Mouse (Mus musculus) forebrain, embryonic 10.5 days (tissue): ENCODE results near the gene Sft2d1. TPM values are rescaled to one million over a fixed set of nuclear protein-coding genes. Genes with fewer than 3 reads are reported as not detected.

Source experiments
- DNase-seq: peaks from one replicate; pipeline ENCODE4 v3.0.0-alpha.2; 2017; ENCODE audit warnings: low spot score; ENCODE audit errors: extremely low spot score
- H3K27ac ChIP-seq: fragments of 300-500 bp; sonication (generic); 2 replicates; pipeline ENCODE4 v1.5.1; 2016; ENCODE audit warnings: mild to moderate bottlenecking
- H3K27me3 ChIP-seq: fragments of 300-500 bp; sonication (generic); 2 replicates; pipeline ENCODE4 v1.6.1; 2016; ENCODE audit warnings: mild to moderate bottlenecking; ENCODE audit not compliant: poor library complexity, severe bottlenecking
- H3K36me3 ChIP-seq: fragments of 300-500 bp; sonication (generic); replicated peaks from 2 replicates; pipeline ENCODE4 v1.6.1; 2016; ENCODE audit warnings: mild to moderate bottlenecking, moderate library complexity
- H3K4me1 ChIP-seq: fragments of 300-500 bp; sonication (generic); 2 replicates; pipeline ENCODE4 v1.6.1; 2016
- H3K4me3 ChIP-seq: fragments of 300-500 bp; sonication (generic); 2 replicates; pipeline ENCODE4 v1.5.1; 2016; ENCODE audit warnings: mild to moderate bottlenecking, moderate library complexity
- H3K9me3 ChIP-seq: fragments of 300-500 bp; sonication (generic); 2 replicates; pipeline ENCODE4 v1.6.1; 2016; ENCODE audit warnings: mild to moderate bottlenecking, moderate library complexity
- WGBS: fragments of 180-500 bp; shearing (Covaris S2); methylation state at CpG from one replicate; pipeline ENCODE4 v1.1.7; 2016; 5-methylcytosine and 5-hydroxymethylcytosine counted together
- polyA plus RNA-seq: library from polyadenylated mRNA; unstranded; fragments of >200 nt; fragmentation: Nextera tagmentation; extraction: Ambion mirVana; gene quantifications from 2 replicates; pipeline ENCODE4 v1.2.1, GENCODE M21; 2016

The Sft2d1 gene
- polyA plus RNA-seq, 1 experiment from 2014 or later: 58.6 TPM

GRCm38 (mm10) chr17:8286987-8287386 lies 23.9 kb upstream of the Sft2d1 start:
- Histone ChIP-seq H3K36me3 (no peaks in the 10 kb centered on the region), H3K9me3 (no peaks in the 10 kb centered on the region), H3K4me3 (no peak overlapping the region), H3K27ac (no peak overlapping the region), H3K4me1 (peaks cover 22% of the 10 kb centered on the region), H3K27me3 (peaks cover 28% of the 10 kb centered on the region)
- DNase-seq: no peak
- WGBS: 86% methylated on average over 4 of the region's 4 CpGs

GRCm38 (mm10) chr17:8289993-8290679 lies 20.8 kb upstream of the Sft2d1 start:
- Histone ChIP-seq H3K4me1 (no peaks in the 10 kb centered on the region), H3K4me3 (no peak overlapping the region), H3K36me3 (no peaks in the 10 kb centered on the region), H3K27me3 (peaks cover 18% of the 10 kb centered on the region), H3K27ac (no peak overlapping the region), H3K9me3 (no peaks in the 10 kb centered on the region)
- WGBS: 93% methylated on average over 3 of the region's 3 CpGs
- DNase-seq: no peak

DNA sequence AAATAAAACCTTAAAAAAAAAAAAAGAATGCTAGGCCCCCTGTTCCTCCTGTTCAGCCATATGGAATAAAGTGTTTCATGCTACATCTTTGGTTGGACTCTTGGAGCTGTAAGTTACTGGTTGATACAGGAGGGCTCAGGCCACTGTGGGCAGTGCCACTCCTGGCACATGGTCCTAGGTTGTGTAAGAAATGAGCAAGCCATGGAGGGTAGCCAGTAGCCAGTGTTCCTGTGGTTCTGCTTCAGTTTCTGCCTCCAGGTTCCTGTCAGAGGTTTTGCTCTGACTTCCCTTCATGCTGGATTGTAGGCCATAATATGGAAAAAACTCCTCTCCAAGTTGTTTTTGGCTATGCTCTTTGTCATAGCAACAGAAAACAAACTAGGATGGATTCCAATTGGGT lies 20.2 kb upstream of the Sft2d1 start:
- peaks cover 12% of the 10 kb centered on the region for H3K27me3 ChIP-seq
- no peak overlapping the region for H3K27ac ChIP-seq
- H3K36me3 ChIP-seq: no peaks in the 10 kb centered on the region
- H3K4me3 ChIP-seq: no peak overlapping the region
- H3K9me3 ChIP-seq: no peaks in the 10 kb centered on the region
- no peaks in the 10 kb centered on the region for H3K4me1 ChIP-seq
- no peak for DNase-seq

GRCm38 (mm10) chr17:8295825-8296224 lies 15.1 kb upstream of the Sft2d1 start:
- DNase-seq: no peak
- no peaks in the 10 kb centered on the region for H3K9me3 ChIP-seq
- no peaks in the 10 kb centered on the region for H3K4me1 ChIP-seq
- H3K36me3 ChIP-seq: no peaks in the 10 kb centered on the region
- no peaks in the 10 kb centered on the region for H3K27me3 ChIP-seq
- H3K4me3 ChIP-seq: no peak overlapping the region
- H3K27ac ChIP-seq: no peak overlapping the region

- 88% methylated on average over 9 of the region's 9 CpGs for WGBS
- no peaks in the 10 kb centered on the region for H3K27me3 ChIP-seq
- no peaks in the 10 kb centered on the region for H3K36me3 ChIP-seq
- H3K9me3 ChIP-seq: no peaks in the 10 kb centered on the region
- H3K4me3 ChIP-seq: no peak overlapping the region
- no peak for DNase-seq
- no peak overlapping the region for H3K27ac ChIP-seq
- H3K4me1 ChIP-seq: no peaks in the 10 kb centered on the region
Observed at GRCm38 (mm10) chr17:8296313-8296844, 14.5 kb upstream of the Sft2d1 start.

DNA sequence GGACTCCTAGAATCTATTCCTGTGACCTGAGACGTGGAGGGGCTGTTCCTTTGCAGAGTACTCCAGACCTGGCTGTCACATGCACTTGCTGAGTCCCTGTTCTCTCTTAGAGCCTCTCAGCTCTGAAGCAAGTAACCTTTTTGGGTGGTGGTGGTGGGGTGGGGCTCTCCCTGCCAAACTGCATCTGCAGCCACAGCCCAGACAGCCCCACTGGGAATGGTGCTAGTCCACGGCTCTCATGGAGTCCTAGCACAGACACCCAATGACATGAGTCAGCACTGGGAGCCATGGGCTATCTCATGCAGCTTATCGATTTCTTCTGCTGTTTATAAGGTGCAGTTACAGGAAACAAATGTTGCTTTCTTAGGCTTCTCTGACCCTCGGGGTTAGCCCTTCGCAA lies 13.2 kb upstream of the Sft2d1 start:
- H3K36me3 ChIP-seq: no peaks in the 10 kb centered on the region
- no peaks in the 10 kb centered on the region for H3K4me1 ChIP-seq
- H3K27ac ChIP-seq: no peak overlapping the region
- no peaks in the 10 kb centered on the region for H3K9me3 ChIP-seq
- no peak overlapping the region for H3K4me3 ChIP-seq
- DNase-seq: no peak
- WGBS: 86% methylated on average over 5 of the region's 5 CpGs
- no peaks in the 10 kb centered on the region for H3K27me3 ChIP-seq

GRCm38 (mm10) chr17:8298281-8298680 lies 12.6 kb upstream of the Sft2d1 start:
- Histone ChIP-seq H3K9me3 (no peaks in the 10 kb centered on the region), H3K4me3 (no peak overlapping the region), H3K27me3 (no peaks in the 10 kb centered on the region), H3K36me3 (no peaks in the 10 kb centered on the region), H3K27ac (no peak overlapping the region), H3K4me1 (no peaks in the 10 kb centered on the region)
- WGBS: 86% methylated on average over 2 of the region's 2 CpGs
- DNase-seq: no peak

DNA sequence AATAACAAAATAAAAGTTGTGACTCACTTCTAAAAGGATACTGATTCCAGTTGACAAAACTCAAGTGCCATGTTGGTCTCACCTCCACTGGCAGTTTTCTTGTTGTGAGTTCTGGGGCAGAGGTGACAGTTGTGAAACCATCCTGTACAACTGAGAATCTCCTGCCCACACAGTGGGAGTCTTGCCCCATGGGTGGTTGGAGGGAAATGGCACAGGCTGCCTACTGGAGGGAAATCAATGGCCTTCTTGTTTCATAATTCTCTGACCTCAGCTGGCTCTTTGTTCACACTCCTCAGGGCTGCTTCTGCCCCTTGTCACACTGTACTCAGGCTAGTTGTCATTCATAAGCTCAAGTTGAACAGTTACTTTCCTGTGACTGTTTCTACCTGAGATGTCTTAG lies 11.4 kb upstream of the Sft2d1 start:
- Histone ChIP-seq H3K4me1 (no peaks in the 10 kb centered on the region), H3K36me3 (no peaks in the 10 kb centered on the region), H3K4me3 (no peak overlapping the region), H3K9me3 (no peaks in the 10 kb centered on the region), H3K27ac (no peak overlapping the region), H3K27me3 (no peaks in the 10 kb centered on the region)
- DNase-seq: no peak

- Histone ChIP-seq H3K27me3 (no peaks in the 10 kb centered on the region), H3K9me3 (no peaks in the 10 kb centered on the region), H3K36me3 (no peaks in the 10 kb centered on the region), H3K27ac (no peak overlapping the region), H3K4me1 (no peaks in the 10 kb centered on the region), H3K4me3 (no peak overlapping the region)
- WGBS: 83% methylated on average over 4 of the region's 4 CpGs
- no peak for DNase-seq
Observed at GRCm38 (mm10) chr17:8301515-8301914, 9.4 kb upstream of the Sft2d1 start.

DNA sequence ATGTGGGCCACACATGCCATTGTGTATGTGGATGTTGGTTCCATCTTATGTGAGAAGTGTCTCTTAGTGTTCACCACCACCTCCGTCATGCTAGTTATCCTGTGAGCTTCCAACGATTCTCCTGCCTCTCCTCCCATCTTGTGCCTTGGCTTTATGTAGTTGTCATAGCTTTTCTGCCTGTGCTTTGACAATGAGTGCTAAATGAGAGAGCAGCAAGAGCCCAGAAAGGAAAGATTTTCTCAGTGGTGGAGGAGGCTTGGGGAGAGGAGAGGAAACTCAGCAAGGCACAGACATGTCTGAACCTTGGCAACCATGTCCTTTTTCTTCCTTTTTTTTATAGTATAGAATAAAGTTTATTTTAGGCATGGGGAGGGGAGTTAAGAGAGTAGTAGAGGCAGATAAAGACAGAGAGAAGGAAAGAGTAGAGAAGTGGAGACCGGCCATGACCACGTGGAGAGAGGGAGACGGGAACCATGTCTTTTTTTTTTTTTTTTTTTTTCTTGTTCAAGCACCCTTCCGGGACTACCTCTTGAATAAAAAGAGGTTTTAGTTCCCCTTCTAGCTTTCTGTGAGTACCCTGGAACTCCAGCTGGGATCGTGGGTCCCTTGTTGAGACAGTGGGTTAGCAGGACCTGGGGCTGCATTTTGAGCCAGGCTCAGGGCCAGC lies 8.0 kb upstream of the Sft2d1 start:
- Histone ChIP-seq H3K27me3 (no peaks in the 10 kb centered on the region), H3K27ac (no peak overlapping the region), H3K4me3 (no peak overlapping the region), H3K36me3 (no peaks in the 10 kb centered on the region), H3K9me3 (no peaks in the 10 kb centered on the region), H3K4me1 (no peaks in the 10 kb centered on the region)
- WGBS: 80% methylated on average over 7 of the region's 7 CpGs
- DNase-seq: no peak

DNA sequence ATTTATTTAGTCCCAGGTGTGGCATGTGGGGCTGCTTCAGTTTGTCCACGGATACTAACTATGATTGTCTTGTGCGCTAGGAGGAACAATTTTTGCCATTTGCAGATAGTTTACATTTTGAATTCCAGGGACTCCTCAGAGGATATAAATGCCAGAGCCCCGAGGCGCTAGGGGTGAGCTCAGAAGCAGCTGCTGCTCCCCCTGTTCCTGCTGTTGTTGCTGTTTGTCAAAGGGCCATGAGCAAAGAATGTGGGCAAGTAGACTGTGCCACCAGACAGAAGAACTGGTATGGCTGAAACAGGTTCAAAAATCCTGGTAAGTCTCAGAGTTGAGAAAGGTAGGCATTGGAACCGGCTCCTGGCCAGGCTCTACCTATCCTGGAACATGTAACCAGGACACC lies 7.2 kb upstream of the Sft2d1 start:
- Histone ChIP-seq H3K27me3 (no peaks in the 10 kb centered on the region), H3K27ac (no peak overlapping the region), H3K4me1 (no peaks in the 10 kb centered on the region), H3K36me3 (no peaks in the 10 kb centered on the region), H3K9me3 (no peaks in the 10 kb centered on the region), H3K4me3 (no peak overlapping the region)
- WGBS: 72% methylated on average over 5 of the region's 5 CpGs
- no peak for DNase-seq

DNA sequence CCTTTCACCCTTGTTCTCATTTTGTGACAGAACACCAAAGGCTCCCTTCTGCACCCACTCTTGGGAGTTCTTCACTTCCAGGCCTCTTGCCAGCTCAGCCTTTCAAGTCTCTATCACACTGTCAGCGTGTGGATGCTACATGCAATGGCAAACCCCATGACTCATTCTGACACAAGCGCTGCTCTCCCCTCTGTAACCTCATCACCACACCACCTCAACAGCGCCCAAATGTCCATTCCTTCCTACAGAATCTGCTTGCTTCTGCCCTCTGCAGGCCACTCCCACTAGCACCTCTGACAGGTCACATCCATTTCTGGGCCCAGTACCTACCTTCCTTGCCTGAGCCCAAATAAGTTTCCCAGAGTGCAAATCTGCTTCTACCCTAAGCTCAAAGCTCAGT lies 5.1 kb upstream of the Sft2d1 start:
- Histone ChIP-seq H3K27me3 (no peaks in the 10 kb centered on the region), H3K9me3 (no peaks in the 10 kb centered on the region), H3K4me3 (no peak overlapping the region), H3K27ac (no peak overlapping the region), H3K4me1 (peaks cover 8% of the 10 kb centered on the region; the same call in 1 of the 2 replicates), H3K36me3 (no peaks in the 10 kb centered on the region)
- 24% methylated on average over 3 of the region's 3 CpGs for WGBS
- DNase-seq: no peak

GRCm38 (mm10) chr17:8311751-8312150 lies 849 bp downstream of the Sft2d1 start:
- Histone ChIP-seq H3K36me3 (no peaks in the 10 kb centered on the region), H3K4me3 (peak overlapping the region; percentile 94), H3K9me3 (no peaks in the 10 kb centered on the region), H3K27ac (no peak overlapping the region), H3K4me1 (peaks cover 23% of the 10 kb centered on the region), H3K27me3 (no peaks in the 10 kb centered on the region)
- 46% methylated on average over 3 of the region's 3 CpGs for WGBS
- DNase-seq: no peak
